Mouse (Mus musculus) kidney, postnatal 10 days (tissue): ENCODE measurements around the gene Slco6d1.
"Not testable (repeated sequence)": the region's sequence is repeated elsewhere in the genome, so short reads cannot be mapped to it uniquely, and the experiment has no call there.

Experiments used
- DNase-seq: peaks from one replicate; pipeline ENCODE4 v3.0.0; 2021; ENCODE audit warnings: mixed read lengths

The Slco6d1 gene

DNA sequence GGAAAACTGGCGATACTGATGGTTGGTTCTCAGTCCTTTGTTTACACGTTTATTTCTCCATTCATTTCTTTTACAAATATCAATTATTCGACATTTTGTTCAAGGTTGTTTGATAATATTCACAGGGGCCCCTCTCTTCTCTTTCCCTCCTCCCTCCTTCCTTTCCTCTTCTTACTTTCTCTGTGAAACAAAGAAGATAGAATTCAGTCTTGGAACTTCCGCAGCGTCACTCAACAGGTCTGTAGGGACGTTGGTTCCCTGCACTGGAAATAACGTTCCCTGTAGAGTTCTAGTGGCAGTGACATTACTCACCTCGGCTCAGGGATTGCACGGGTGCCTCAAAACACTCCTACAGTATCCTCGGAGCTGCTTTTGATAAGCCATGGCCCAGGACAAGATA lies at the start of gene Slco6d1:
Gene Slco6d1, plus strand, starts transcription at position 301 of the 400 bp plus-strand sequence.
- DNase-seq: no peak

DNA sequence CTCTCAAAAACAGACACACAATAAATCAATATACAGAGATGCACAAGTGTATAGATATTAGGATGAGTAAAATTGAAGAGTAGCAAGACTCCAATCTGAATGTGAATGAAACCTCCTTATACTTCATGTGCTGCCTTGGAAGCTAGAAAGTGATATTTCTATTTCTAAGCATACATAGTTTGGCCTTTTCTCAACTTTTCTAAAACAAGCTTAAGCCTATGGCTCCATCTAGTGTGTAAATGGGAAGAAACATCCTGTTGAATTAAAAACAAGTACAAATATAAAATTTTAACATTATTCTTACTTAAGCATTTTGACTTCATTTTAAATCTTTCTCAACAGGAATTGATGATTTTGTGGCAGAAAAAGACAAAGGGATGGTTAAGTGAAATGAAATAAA lies 28.9 kb upstream of the Slco6d1 start:
- no peak for DNase-seq

DNA sequence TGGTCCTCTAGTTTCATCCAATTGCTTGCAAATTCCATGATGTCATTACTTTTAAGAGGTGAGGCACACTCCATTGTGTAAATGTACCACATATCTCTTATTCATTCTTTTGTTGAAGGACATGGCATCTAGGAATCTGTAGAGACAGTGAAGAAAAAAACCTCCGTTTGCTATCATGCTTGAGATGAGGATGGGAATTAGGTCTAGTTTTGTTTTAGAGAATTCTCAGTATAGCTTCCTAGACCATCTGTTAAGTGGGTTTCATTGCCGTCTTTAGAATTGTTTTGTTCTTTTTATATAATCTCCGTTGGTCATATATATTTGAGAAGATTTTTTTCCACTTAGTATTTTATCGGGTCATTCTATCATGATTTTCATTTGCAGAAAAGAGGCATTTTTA lies 27.0 kb downstream of the Slco6d1 start:
- DNase-seq: no peak

DNA sequence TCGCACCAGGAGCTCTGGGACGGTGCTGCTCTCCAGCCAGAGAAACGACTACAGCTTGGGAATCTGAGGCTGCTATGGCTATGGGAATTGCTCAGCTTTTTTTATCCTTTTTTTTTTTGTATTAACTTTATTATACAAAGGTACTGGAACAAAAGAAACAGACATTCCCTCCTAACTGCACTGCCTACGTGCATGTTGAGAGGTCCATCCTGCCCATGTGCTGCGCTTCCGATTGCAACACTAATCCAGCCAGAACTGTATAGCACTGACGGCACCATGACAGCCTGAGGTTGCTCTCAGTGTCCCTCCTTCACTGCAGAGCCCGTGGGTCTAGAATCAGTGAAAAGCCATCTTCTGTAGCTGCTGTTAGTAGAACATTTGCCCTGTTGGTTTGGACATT lies 38.3 kb downstream of the Slco6d1 start:
- DNase-seq: not testable (repeated sequence)

DNA sequence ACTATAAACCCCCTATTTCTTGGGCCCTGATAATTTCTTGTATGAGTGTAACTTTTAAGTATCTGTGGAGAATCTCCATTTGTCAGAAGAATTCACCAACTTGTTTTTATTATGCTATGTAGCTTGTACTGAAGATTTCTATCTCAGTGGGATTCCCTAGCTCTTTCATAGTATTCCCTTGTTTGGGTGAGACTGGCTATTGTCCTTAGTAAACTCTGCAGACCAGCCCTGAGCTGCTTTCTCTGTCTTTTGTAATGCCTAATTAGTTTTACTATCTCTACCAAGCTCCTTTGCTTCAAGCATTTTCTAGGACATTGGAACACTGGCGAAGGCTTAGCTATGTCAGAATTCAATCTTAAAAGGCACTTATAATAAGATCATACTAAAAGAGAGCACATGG lies 55.5 kb downstream of the Slco6d1 start:
- not testable (repeated sequence) for DNase-seq

DNA sequence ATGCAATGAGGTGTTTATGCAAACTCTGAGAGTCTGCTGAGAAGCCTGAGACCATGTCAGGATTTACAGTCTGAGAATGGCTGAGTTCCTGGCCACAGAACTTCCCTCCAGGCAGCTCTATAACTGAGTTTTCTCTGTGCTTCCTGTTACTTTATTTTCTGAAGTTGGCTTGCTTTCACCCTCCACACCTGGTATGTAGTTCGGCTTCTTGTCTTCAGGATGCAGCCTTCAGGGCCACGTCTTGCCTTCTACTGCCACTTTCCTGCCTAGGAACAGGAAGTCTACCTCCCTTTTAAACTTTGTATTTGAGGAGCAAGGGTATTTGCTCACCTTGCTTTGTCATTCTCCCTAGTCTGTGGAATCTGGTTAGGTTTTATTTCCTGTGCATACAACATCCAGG lies 58.3 kb downstream of the Slco6d1 start:
- DNase-seq: no peak

DNA sequence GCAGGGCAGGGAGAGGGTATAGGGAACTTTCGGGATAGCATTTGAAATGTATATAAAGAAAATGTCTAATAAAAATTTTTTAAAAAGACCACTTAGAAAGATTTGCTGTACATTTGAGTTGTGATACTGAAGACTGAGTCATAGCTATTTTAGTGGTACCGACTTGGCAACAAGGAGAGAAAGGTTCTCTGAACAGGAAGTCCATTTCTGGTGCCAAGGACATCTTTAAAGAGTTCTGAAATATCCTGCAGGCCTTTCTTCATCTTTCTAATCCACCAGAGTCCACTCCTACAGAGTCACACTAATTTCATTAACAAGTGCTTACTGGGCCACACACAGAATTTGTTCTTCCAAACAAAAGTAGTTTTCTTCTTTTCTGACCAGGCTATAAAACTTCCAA lies 85.1 kb downstream of the Slco6d1 start:
- no peak for DNase-seq

DNA sequence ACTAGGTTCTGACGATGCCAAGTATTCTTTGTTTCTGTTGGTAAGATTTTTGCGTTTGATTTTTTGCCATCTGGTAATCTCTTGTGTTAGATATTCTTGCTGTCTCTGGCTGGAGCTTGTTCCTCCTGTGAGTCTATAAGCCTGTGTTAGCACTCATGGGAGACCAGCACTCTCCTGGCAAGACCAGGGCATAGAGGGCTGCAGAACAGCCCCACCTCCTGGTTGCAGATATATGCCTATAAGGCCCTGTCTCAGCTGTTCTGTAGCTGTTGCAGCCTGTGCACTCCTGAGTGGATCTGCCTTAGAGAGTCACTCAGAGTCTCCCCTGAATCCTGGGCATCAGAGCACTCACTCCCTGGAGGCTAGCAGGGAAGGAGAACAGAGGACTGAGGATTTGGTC lies 102.1 kb downstream of the Slco6d1 start:
- DNase-seq: no peak

DNA sequence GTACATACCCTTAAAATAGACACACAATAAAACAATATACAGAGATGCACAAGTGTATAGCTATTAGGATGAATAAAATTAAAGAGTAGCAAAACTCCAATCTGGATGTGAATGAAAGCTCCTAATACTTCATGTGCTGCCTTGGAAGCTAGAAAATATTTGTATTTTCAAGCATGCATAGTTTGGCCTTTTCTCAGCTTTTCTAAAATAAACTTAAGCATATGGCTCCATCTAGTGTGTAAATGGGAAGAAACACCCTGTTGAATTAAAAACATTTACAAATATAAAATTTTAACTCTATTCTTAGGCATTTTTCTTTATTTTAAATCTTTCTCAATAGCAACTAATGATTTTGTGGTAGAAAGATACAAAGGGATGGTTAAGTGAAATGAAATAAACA lies 102.6 kb downstream of the Slco6d1 start:
- DNase-seq: no peak

DNA sequence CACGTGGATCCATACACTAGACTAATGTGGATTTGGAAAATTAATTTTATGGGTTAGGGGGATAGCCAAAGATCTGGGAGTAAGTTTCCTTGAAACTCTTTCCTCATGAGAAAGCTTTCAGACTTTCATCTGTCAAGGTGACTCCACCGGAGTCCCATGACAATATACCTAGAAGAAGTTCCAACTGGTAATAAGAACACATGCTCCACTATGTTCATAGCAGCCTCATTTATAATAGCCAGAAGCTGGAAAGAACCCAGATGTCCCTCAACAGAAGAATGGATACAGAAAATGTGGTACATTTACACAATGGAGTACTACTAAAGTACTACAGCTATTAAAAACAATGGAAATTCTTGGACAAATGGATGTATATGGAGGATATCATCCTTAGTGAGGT lies 107.4 kb downstream of the Slco6d1 start:
- not testable (repeated sequence) for DNase-seq

DNA sequence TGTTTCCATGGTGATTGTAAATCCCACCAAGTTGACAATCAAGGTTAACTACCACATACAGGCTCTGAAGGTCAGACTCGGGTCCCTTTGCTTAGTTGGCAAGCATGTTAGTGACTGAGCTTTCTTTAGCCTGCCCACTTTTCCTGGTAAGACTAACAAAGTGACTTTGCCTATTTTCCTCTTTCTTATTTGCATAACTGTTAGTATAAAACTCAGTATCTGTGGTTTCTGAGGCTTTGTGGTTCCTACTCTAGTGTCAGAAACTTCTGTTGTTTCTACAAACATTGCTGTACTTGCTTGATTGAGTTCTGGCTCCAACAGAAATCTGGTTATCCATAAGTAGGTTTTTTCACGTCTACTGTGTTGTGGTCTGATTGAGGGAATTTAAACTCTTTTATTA lies 124.4 kb downstream of the Slco6d1 start:
- no peak for DNase-seq

DNA sequence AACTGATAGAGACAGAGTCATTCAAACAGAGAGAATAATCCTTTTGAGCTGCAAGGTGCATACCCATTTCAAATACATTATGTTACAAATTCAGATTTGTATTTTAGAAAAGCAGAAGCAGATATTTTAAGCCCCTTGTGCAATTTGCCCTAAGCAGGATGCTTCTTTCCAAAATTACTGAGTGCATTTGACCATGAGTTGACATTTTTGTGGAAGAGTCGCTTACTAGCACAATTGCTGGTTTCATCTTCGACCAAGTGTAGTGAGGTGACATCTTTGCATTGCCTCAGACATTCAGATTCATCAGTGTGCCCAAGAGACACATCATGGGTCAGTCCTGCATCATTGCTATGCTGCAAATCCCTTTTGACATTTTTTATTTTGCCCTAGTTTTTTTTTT lies 133.5 kb downstream of the Slco6d1 start:
- no peak for DNase-seq

DNA sequence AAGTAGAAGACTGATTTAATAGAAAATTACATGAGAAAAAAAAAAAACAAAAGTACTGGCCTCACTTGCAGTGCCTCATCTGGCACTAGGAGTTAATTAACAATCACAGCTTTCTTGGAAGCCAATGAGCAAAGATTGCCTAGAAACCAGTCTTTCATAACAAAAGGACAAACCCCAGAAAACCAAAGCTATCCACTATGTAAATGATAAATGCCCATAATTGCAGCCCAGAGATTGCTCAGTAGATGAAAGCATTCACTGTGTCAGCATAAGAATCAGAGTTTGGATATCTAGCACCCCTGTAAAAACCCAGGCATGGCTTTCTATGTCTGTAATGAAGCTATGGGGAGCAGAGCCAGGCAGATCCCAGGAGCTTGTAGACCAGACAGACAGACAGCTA lies 144.8 kb downstream of the Slco6d1 start:
- no peak for DNase-seq
